Mouse (Mus musculus) brain, embryonic 14.5 days (tissue): ENCODE results near the gene Gm3476.
"Not testable (repeated sequence)": the region's sequence is repeated elsewhere in the genome, so short reads cannot be mapped to it uniquely, and the experiment has no call there.

Experiments
- CTCF ChIP-seq: fragments of 200-500 bp; IDR thresholded peaks from 2 replicates; pipeline ENCODE4 v1.5.1; 2012; ENCODE audit warnings: inconsistent platforms, mild to moderate bottlenecking, moderate library complexity, borderline replicate concordance; ENCODE audit not compliant: insufficient read depth, insufficient read length; ENCODE audit errors: extremely low read depth
- POLR2A ChIP-seq: fragments of 200-500 bp; IDR thresholded peaks from 2 replicates; pipeline ENCODE4 v1.6.1; 2012; ENCODE audit warnings: mild to moderate bottlenecking, inconsistent platforms, borderline replicate concordance; ENCODE audit not compliant: poor library complexity, insufficient read depth, insufficient read length, severe bottlenecking; ENCODE audit errors: extremely low read depth

DNA sequence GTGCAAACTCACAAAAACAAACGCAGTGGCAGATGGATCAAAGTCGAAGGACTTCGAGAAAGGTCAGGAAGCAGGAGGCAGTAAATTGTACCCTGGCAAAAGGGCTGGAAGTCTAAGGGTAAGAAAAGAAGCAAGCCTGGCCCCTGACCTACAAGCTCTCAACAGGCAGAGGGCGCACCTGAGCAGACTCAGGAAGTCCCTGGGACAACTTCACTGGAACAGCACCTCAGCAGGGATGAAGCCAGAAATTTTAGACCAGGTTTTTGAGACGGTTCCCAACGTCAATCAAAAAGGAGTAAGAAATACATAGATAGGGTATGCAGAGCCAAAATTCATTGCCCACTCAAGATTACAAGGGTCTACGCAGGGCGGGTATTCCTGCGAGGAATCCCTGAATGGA, 18.1 kb downstream of the Gm3476 start:
- TF ChIP-seq CTCF, POLR2A: not testable (repeated sequence)
